Mouse (Mus musculus) lung, postnatal 0 days (tissue): ENCODE results near the gene Slc30a7.

ENCODE experiments used
- CTCF ChIP-seq: IDR thresholded peaks from 2 replicates; pipeline ENCODE4 v1.5.1; 2016; ENCODE audit warnings: antibody characterized with exemption, mild to moderate bottlenecking
- EP300 ChIP-seq: IDR thresholded peaks from 2 replicates; pipeline ENCODE4 v1.6.1; 2016; ENCODE audit warnings: antibody characterized with exemption, mild to moderate bottlenecking, control low read depth

GRCm38 (mm10) chr3:115905067-115905466, 102.1 kb downstream of the Slc30a7 start:
- TF ChIP-seq EP300: no peak
- TF ChIP-seq CTCF: no peak
